Mouse (Mus musculus) liver, embryonic 14.5 days (tissue): ENCODE measurements around the gene Aox4.

Experiments
- CTCF ChIP-seq: IDR thresholded peaks from 2 replicates; pipeline ENCODE4 v1.5.1; 2016; ENCODE audit warnings: antibody characterized with exemption, low read depth, control low read depth
- EP300 ChIP-seq: IDR thresholded peaks from 2 replicates; pipeline ENCODE4 v1.6.1; 2016; ENCODE audit warnings: antibody characterized with exemption, low read depth

GRCm38 (mm10) chr1:58291394-58292300, 81.5 kb downstream of the Aox4 start:
- TF ChIP-seq CTCF: no peak
- TF ChIP-seq EP300: no peak
